Mouse (Mus musculus) hindbrain, postnatal 0 days (tissue): ENCODE results near the gene Cwc15. TPM values are rescaled to one million over a fixed set of nuclear protein-coding genes. Genes with fewer than 3 reads are reported as not detected.
"Not testable (repeated sequence)": the region's sequence is repeated elsewhere in the genome, so short reads cannot be mapped to it uniquely, and the experiment has no call there.

Experiments
- ATAC-seq: fragments of 200-750 bp; cut with Nextera tagmentation; 2 replicates; pipeline ENCODE4 v1.8.0; 2017; ENCODE audit warnings: mild to moderate bottlenecking, moderate TSS enrichment, moderate library complexity
- DNase-seq: peaks from one replicate; pipeline ENCODE4 v3.0.0-alpha.2; 2015; ENCODE audit warnings: low spot score
- H3K27ac ChIP-seq: fragments of 300-500 bp; sonication (generic); 2 replicates; pipeline ENCODE4 v1.5.1; 2014; ENCODE audit warnings: mild to moderate bottlenecking
- H3K27me3 ChIP-seq: fragments of 300-500 bp; sonication (generic); 2 replicates; pipeline ENCODE4 v1.6.1; 2014; ENCODE audit warnings: low read length, mixed read lengths; ENCODE audit not compliant: insufficient read depth
- H3K36me3 ChIP-seq: fragments of 300-500 bp; sonication (generic); 2 replicates; pipeline ENCODE4 v1.6.1; 2014; ENCODE audit warnings: low read length, mixed read lengths; ENCODE audit not compliant: insufficient read depth
- H3K4me1 ChIP-seq: fragments of 300-500 bp; sonication (generic); 2 replicates; pipeline ENCODE4 v1.6.1; 2014; ENCODE audit warnings: antibody characterized with exemption, low read length, mixed read lengths; ENCODE audit not compliant: insufficient read depth
- H3K4me2 ChIP-seq: fragments of 300-500 bp; sonication (generic); 2 replicates; pipeline ENCODE4 v1.6.1; 2014; ENCODE audit warnings: low read depth, mild to moderate bottlenecking, low read length, moderate library complexity, mixed read lengths
- H3K4me3 ChIP-seq: fragments of 300-500 bp; sonication (generic); 2 replicates; pipeline ENCODE4 v1.5.1; 2014; ENCODE audit warnings: low read length
- H3K9ac ChIP-seq: fragments of 300-500 bp; sonication (generic); replicated peaks from 2 replicates; pipeline ENCODE4 v1.6.1; 2014; ENCODE audit warnings: mild to moderate bottlenecking, low read length, moderate library complexity, mixed read lengths
- H3K9me3 ChIP-seq: fragments of 300-500 bp; sonication (generic); 2 replicates; pipeline ENCODE4 v1.6.1; 2016; ENCODE audit warnings: low read length, mixed read lengths
- CTCF ChIP-seq: IDR thresholded peaks from 2 replicates; pipeline ENCODE4 v1.5.1; 2016; ENCODE audit warnings: antibody characterized with exemption, control low read depth, low read depth
- WGBS: fragments of 180-500 bp; shearing (Covaris S2); extraction: QIAGEN DNeasy Blood & Tissue Kit; methylation state at CpG from one replicate; pipeline ENCODE4 v1.1.7; 2014; 5-methylcytosine and 5-hydroxymethylcytosine counted together
- polyA plus RNA-seq: library from polyadenylated mRNA; unstranded; fragments of >200 nt; fragmentation: Nextera tagmentation; extraction: Ambion mirVana; gene quantifications from 2 replicates; pipeline ENCODE4 v1.2.1, GENCODE M21; 2015
- total RNA-seq: library from RNA; depleted of rRNA; stranded (reverse); fragments of >200 nt; gene quantifications from 2 replicates; pipeline ENCODE4 v1.2.3, GENCODE M21; 2014; rRNA removed

Cwc15 gene
- total RNA-seq (24.4 and 36.8 TPM in 2 replicates), polyA plus RNA-seq (139 and 151 TPM in 2 replicates)

- WGBS: under 1% methylated on average over 59 of the region's 59 CpGs
- ATAC-seq (peak; percentile 99), DNase-seq (peak; percentile 100)
- no peak for TF ChIP-seq CTCF
- H3K27ac ChIP-seq: peak within 1 kb of the TSS; percentile 81
- no peaks in the 10 kb centered on the region for H3K27me3 ChIP-seq
- H3K4me1 ChIP-seq: no peaks in the 10 kb centered on the region
- peak within 1 kb of the TSS; percentile 89 for H3K9ac ChIP-seq
- peaks cover 24% of the 10 kb centered on the region; the same call in 1 of the 2 replicates for H3K36me3 ChIP-seq
- H3K4me3 ChIP-seq: peak within 1 kb of the TSS; percentile 87
- no peaks in the 10 kb centered on the region for H3K9me3 ChIP-seq
- H3K4me2 ChIP-seq: peak within 1 kb of the TSS; percentile 68
These were observed at the start of gene Cwc15, which contains the start of gene Kdm4d for GRCm38 (mm10) chr9:14500023-14500915. Cwc15 (plus strand) TSS chr9:14500617. Kdm4d (minus strand) TSS chr9:14500482.

DNA sequence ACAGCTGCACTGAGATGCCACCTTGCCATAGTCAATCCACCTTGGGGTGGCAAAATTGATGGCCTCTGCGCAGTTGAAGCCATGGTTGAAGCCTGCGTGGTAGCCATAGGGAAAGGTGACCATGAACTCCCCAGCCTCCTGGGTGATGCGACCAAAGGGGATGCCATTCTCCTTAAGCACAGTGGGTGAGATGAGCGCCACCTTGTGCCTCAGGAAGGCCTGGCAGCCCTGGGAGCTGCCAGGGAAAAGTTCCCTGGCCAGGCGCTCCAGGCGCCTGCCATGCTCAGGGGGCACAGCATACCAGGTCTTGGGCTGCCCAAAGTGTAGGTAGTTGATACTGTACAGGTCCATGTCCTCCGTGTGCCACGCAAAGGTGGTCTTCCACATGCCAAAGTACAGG is 49.3 kb upstream of the Cwc15 start:
- not testable (repeated sequence) for H3K9me3 ChIP-seq, H3K9ac ChIP-seq, H3K27me3 ChIP-seq, H3K4me2 ChIP-seq, H3K27ac ChIP-seq, H3K4me3 ChIP-seq, DNase-seq, ATAC-seq, H3K4me1 ChIP-seq, H3K36me3 ChIP-seq
- 76% methylated on average over 8 of the region's 8 CpGs for WGBS

- WGBS: 96% methylated on average over 3 of the region's 3 CpGs
- H3K27ac ChIP-seq: no peak overlapping the region
- ATAC-seq: no peak
These were observed 44.1 kb upstream of the Cwc15 start for GRCm38 (mm10) chr9:14456320-14456719.

DNA sequence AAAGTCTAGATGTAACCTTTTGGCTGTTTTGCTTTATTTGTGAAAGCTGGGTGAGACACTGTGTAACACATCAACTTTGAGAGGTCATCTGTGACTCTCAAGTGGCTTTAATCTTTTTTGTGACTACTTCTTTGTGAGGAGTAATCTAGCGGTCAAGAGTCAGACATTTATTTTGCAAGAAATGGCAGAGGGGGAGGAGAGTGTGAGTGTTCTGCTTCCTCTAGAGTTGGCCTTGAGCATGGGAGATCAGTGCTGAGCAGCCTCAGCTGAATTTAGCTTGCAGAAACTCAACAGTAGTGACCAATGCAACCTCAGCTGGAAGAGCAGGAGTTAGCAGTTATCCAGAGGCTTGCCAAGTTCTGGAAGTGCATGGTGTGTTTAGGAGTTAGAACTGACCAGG is 37.9 kb upstream of the Cwc15 start:
- H3K9ac ChIP-seq, ATAC-seq, H3K4me3 ChIP-seq, DNase-seq, H3K4me2 ChIP-seq, H3K4me1 ChIP-seq, H3K27me3 ChIP-seq, H3K27ac ChIP-seq, H3K9me3 ChIP-seq, H3K36me3 ChIP-seq: not testable (repeated sequence)
- 83% methylated on average over 1 of the region's 1 CpGs for WGBS

More at GRCm38 (mm10) chr9:14456320-14456719, 44.1 kb upstream of the Cwc15 start:
- Histone ChIP-seq H3K4me1 (no peaks in the 10 kb centered on the region), H3K9ac (no peak overlapping the region), H3K4me2 (no peak overlapping the region), H3K4me3 (no peak overlapping the region), H3K9me3 (no peaks in the 10 kb centered on the region), H3K27me3 (no peaks in the 10 kb centered on the region), H3K36me3 (no peaks in the 10 kb centered on the region)
- no peak for DNase-seq
- no peak for TF ChIP-seq CTCF

DNA sequence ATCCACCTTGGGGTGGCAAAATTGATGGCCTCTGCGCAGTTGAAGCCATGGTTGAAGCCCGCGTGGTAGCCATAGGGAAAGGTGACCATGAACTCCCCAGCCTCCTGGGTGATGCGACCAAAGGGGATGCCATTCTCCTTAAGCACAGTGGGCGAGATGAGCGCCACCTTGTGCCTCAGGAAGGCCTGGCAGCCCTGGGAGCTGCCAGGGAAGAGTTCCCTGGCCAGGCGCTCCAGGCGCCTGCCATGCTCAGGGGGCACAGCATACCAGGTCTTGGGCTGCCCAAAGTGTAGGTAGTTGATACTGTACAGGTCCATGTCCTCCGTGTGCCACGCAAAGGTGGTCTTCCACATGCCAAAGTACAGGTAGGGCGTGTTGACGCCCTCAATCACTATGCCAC is 36.7 kb upstream of the Cwc15 start:
- H3K4me2 ChIP-seq, H3K4me3 ChIP-seq, DNase-seq, ATAC-seq, H3K27ac ChIP-seq, H3K4me1 ChIP-seq, H3K9ac ChIP-seq, H3K36me3 ChIP-seq, H3K27me3 ChIP-seq, H3K9me3 ChIP-seq: not testable (repeated sequence)
- 79% methylated on average over 12 of the region's 12 CpGs for WGBS

- DNase-seq: no peak
These were observed 1.3 kb upstream of the Cwc15 start for GRCm38 (mm10) chr9:14498896-14499705.

More at GRCm38 (mm10) chr9:14498896-14499705, 1.3 kb upstream of the Cwc15 start:
- 82% methylated on average over 4 of the region's 4 CpGs for WGBS
- ATAC-seq: no peak
- TF ChIP-seq CTCF: no peak
- Histone ChIP-seq H3K9ac (no peak overlapping the region), H3K27ac (no peak overlapping the region), H3K4me2 (peak overlapping the region; percentile 68), H3K4me3 (peak overlapping the region; percentile 87), H3K36me3 (peaks cover 15% of the 10 kb centered on the region; the same call in 1 of the 2 replicates), H3K9me3 (no peaks in the 10 kb centered on the region), H3K27me3 (no peaks in the 10 kb centered on the region), H3K4me1 (no peaks in the 10 kb centered on the region)
